Mouse (Mus musculus) macrophage (primary cell): Measurements from ENCODE around the gene Mydgf. TPM values are rescaled to one million over a fixed set of nuclear protein-coding genes. Genes with fewer than 3 reads are reported as not detected.

ENCODE experiments used
- polyA plus RNA-seq: library from polyadenylated mRNA; stranded (reverse); fragments of 250-400 nt; gene quantifications from 3 replicates; pipeline ENCODE4 v1.2.4, GENCODE M21; 2018; ENCODE audit warnings: inconsistent platforms

Gene Mydgf
- polyA plus RNA-seq, 1 experiment from 2014 or later: 33.8 TPM

Other genes with a start within 250 kb of the Mydgf start
- 4.5 to 7.3 TPM (median 5.6 TPM) in 3 replicates for gene Zfp119b, start 234.4 kb downstream of the Mydgf start, polyA plus RNA-seq
- gene Ebi3, start 231.3 kb downstream of the Mydgf start, polyA plus RNA-seq: 47.4 to 91.9 TPM (median 63.3 TPM) in 3 replicates
- gene Yju2, start 224.8 kb downstream of the Mydgf start, polyA plus RNA-seq: 10.7 to 11.5 TPM (median 10.8 TPM) in 3 replicates
- not detected in 3 replicates for gene Shd, start 213.5 kb downstream of the Mydgf start, polyA plus RNA-seq
- not detected in 3 replicates for gene Fsd1, start 197.4 kb downstream of the Mydgf start, polyA plus RNA-seq
- gene Stap2, start 178.3 kb downstream of the Mydgf start, polyA plus RNA-seq: 0.22 to 0.28 TPM in 2 of 3 replicates, not detected in the other
- 31.2 to 42.2 TPM (median 38.7 TPM) in 3 replicates for gene Mpnd, start 178.2 kb downstream of the Mydgf start, polyA plus RNA-seq
- gene Sh3gl1, start 147.3 kb downstream of the Mydgf start, polyA plus RNA-seq: 33.5 to 87.9 TPM (median 87.4 TPM) in 3 replicates
- 2.5 to 17.1 TPM (median 6.2 TPM) in 3 replicates for gene Chaf1a, start 143.5 kb downstream of the Mydgf start, polyA plus RNA-seq
- gene Ubxn6, start 108.9 kb downstream of the Mydgf start, polyA plus RNA-seq: 28.9 to 74.4 TPM (median 41.1 TPM) in 3 replicates
- gene Hdgfl2, start 104.3 kb downstream of the Mydgf start, polyA plus RNA-seq: 26.3 to 28.1 TPM (median 28.1 TPM) in 3 replicates
- gene Plin4, start 74.1 kb downstream of the Mydgf start, polyA plus RNA-seq: not detected in 3 replicates
- gene Plin5, start 66.3 kb downstream of the Mydgf start, polyA plus RNA-seq: not detected in 3 replicates
- 0.26 TPM in 1 of 3 replicates, not detected in the others for gene Lrg1, start 61.9 kb downstream of the Mydgf start, polyA plus RNA-seq
- gene Sema6b, start 43.6 kb downstream of the Mydgf start, polyA plus RNA-seq: 3.0 to 7.1 TPM (median 4.4 TPM) in 3 replicates
- 1.2 to 1.7 TPM (median 1.5 TPM) in 3 replicates for gene Tnfaip8l1, start 21.4 kb downstream of the Mydgf start, polyA plus RNA-seq
- 19.4 to 30.5 TPM (median 30.3 TPM) in 3 replicates for gene Dpp9, start 35.0 kb upstream of the Mydgf start, polyA plus RNA-seq
- 6.6 to 13.3 TPM (median 10.2 TPM) in 3 replicates for gene Fem1a, start 72.9 kb upstream of the Mydgf start, polyA plus RNA-seq
- gene Ticam1, start 92.9 kb upstream of the Mydgf start, polyA plus RNA-seq: 19.5 to 36.1 TPM (median 21.2 TPM) in 3 replicates
- gene Plin3, start 109.0 kb upstream of the Mydgf start, polyA plus RNA-seq: 40.0 to 53.0 TPM (median 46.8 TPM) in 3 replicates
- gene Arrdc5, start 116.4 kb upstream of the Mydgf start, polyA plus RNA-seq: not detected in 3 replicates
- 2.3 to 57.4 TPM (median 13.6 TPM) in 3 replicates for gene Uhrf1, start 119.4 kb upstream of the Mydgf start, polyA plus RNA-seq
- gene Kdm4b, start 142.1 kb upstream of the Mydgf start, polyA plus RNA-seq: 6.8 to 13.1 TPM (median 8.6 TPM) in 3 replicates